Mouse (Mus musculus): ENCODE measurements at regions not wholly inside any gene's neighbourhood (a gene's known extent, or its start where the extent isn't known, plus 50 kb on each side); places are given as distances from the start of the nearest gene placed in this dataset.
A peak's percentile ranks its signal among the peaks of the same experiment; 100 is the strongest.

DNA sequence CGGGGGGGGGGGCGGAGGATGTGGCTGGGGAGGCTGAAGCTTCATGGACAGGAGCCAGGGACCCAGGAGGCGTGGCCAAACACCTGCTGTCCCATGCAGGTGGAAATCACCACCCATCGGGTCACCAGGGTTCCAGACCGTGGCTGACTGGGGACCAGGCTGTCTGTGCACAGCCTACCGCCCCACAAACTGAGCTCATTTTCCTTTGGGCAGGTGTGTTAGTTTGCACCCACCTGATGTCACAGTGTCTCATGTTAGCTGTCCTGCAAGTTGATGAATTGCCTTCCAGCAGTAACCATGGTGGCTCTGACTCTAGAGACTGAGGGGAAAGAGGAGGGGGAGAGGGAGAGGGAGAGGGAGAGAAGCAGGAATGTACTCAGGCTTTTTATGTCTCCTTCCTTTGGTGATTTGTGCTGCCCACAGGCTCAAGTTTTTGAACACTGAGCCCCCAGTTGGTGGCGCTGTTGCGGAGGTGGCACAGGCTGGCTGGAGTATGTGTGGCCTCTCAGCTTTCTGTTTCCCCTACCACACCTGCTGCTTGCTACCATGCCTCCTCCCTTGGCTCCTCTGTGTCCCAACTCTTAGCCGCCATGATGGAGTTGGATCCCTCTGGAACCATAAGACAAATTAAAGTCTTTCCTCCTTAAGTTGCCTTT is 107.8 kb upstream of the Man2a1 start:
- no peak for DNase-seq (ENCODE audit: extremely low spot score)

DNA sequence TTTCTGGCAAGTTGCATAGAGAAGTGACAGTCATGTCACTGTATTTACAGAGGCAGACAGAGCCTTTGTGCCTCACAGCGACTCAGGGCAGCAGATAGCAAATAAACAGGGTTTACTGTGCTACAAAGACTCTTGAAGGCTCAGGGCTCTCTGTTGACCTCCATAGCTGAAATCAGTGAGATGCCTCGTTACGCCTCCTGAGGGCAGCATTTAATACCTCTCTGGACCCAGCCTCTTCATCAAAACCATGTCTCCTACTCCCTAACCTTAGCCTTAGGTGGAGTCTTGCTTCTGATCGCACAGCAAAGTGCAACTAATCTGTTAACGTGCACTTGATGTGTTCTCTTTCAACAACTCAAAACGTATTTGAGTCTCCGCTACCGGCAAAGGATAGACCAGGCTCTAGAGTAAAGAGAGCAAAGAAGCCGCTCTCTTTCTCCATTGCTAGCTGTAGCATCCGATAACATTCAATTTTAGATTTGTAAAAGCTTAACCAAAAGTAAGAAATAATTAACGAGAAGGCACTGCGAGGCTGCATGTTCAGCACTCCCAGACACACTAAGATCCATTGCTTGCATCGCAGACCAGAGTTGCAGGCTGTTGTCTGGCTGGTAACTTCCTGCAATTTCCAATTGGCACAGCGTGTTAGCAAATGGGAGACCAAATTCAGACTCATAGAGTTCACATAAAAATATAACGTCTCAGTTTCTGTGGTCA is 101.1 kb upstream of the Man2a1 start:
- DNase-seq (ENCODE audit: extremely low spot score): peak; percentile 41

DNA sequence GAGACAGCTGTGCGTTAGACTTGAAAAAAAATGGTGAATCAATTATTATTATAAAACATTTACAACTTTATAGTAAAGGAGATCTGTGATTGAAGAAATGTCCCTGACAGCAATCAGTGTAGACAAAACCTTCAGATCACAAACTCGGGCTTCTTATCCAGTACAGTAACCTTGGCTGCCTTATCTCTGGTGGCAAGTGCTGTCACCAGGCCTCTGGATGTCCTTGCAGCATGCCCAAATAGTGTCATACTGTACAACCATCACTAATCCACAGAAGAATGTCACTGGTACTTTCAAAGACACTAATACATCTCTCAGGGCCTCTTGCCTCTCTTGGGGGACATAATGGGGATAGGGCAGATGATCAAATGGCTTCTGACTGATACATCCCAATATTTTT is 98.2 kb upstream of the Man2a1 start:
- DNase-seq (ENCODE audit: extremely low spot score): no peak

DNA sequence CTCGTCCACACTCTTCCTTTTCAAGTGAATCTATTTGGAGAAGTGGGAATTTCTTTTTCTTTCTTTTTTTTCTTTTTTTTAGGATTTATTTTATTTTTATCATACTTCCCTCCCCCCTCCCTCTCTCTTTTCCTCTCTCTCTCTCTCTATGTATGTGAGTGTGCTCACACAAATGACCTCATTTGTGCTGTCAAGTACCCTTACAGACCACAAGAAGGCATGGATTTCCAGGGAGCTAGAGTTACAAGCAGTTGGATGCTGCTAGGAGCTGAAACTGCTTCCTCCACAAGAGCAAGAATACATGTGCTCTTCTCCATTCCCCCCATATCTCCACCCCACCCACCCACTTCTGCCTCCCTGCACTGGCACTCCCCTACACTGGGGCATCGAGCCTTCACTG is 94.6 kb upstream of the Man2a1 start:
- no peak for DNase-seq (ENCODE audit: extremely low spot score)

DNA sequence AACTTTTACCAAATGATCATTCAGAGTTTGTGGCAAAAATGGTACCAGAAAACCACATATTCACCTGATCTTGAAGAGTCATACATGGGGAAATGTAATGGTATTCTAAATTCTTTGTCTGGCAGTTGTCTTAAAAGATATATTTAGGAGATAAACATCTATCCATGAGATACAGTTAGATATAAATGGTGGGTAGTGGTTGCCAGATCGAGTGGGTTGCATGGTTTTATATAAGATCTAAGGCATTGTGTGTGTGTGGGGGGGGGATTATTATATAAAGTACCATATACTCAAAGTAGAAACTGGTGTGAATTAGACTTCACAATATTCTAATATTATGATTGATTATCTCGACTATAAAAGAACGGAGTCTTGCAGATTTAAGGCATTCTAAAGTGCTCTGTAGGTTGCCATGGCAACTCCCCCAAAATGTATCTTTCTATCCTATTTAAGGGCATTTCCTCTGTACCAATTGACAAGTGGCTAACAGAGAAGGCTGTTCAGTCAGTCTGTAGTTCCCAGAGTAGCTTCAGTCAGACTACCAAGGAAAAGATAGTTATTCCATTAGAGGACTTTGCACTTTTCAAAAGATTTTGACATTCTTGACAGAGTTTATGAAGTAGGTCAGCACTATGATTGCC is 89.3 kb upstream of the Man2a1 start:
- no peak for DNase-seq (ENCODE audit: extremely low spot score)

DNA sequence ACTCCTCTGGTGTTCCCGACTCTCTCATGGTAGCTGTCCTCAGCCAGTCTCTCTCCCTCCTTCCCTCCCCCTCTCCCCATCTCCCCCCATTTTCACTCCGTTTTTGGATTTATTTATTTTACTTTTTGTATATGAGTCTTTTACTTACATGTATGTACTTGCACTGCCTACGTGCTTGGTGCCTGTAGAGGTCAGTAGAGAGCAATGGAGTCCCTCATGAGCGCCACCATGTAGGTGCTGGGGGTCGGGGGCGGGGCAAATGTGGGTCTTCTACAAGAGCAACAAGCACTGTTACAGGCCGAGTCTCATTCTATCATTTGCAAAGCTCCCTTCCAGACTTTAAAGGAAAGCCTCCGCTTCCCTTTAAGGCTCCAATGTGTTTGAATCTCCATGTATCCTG is 78.3 kb upstream of the Man2a1 start:
- no peak for DNase-seq (ENCODE audit: extremely low spot score)

DNA sequence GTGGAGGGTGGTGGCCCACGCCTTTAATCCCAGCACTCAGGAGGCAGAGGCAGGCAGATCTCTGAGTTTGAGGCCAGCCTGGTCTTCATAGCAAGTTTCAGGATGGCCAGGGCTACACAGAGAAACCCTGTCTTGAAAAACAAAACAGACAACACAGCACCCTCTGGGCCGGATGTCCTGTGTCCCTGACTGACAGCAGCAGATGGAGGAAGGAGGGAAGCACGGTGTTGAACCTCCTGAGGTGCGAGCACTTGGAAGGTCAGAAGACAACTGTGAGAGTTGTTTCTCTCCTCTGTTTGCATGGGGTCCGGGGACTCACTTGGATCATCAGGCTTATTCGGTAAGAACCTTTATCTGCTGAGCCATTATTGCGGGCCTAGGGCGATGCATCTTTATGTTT is 76.6 kb upstream of the Man2a1 start:
- no peak for DNase-seq (ENCODE audit: extremely low spot score)

DNA sequence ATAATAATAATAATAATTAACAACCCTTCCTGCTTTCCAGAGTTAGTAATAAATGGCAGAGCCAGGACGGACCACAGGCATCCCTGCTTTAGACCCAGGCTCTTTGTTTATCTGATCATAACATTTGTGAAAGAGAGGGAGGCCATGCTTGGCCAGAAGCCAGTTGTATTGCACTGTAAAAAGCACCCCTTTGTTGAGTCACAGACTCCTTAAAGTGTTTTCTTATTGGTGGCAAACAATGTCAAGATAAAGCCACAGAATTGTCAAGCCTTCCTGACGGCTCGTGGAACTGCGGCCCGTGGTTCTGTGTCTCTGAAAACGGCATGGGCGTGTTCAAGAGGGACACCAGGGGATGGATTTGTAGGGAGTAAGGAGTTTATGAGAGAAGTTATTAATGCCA is 72.7 kb upstream of the Man2a1 start:
- no peak for DNase-seq (ENCODE audit: extremely low spot score)

DNA sequence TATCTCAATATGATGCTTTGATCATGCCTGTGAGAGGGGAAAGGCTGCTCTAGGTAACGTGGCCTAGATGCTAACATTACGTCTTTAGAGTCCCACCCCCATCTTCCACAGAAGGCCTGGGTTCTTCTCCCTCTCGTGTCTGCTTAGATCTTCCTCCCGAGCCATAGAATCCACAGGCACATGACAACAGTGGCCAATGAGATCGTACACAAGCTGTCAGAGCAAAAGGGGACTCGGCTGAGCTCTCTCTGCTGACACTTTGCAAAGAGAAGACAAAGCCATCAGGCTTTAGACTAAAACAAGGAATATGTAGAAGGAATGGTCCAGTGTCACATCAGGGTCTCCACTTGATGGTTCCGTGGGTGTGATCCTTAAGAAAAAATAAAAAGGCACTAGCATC is 72.1 kb upstream of the Man2a1 start:
- no peak for DNase-seq (ENCODE audit: extremely low spot score)

DNA sequence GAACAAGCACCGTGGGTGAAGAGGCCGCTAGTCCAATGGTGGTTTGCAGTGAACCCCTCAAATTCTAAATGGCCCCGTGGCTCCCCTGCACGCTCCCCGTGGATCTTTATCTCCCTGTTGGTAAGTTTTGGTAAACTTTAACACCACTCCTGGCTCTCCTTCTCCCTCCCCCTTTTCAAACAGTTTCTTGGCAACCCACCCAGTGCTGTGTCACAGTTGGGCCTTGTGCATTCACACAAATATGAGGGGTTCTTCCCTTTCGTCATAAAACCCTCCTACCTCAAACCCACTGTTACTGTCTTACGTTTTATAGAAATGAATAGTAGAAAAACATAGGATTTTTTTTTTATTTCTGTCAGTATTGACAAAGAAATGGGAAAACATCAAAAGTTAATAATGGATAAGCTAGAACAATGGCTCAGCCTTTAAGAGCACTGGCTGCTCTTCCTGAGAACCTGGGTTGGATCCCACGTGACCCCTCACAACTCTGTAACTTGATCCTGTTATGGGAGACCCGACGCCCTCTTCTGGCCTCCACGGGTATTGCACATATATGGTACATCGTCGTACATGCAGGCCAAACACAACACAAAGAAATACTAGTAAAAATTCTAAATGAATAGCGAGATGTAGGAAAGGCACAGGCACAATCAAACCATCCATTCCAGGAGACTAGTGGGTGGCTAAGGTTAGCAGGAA is 71.1 kb upstream of the Man2a1 start:
- no peak for DNase-seq (ENCODE audit: extremely low spot score)

DNA sequence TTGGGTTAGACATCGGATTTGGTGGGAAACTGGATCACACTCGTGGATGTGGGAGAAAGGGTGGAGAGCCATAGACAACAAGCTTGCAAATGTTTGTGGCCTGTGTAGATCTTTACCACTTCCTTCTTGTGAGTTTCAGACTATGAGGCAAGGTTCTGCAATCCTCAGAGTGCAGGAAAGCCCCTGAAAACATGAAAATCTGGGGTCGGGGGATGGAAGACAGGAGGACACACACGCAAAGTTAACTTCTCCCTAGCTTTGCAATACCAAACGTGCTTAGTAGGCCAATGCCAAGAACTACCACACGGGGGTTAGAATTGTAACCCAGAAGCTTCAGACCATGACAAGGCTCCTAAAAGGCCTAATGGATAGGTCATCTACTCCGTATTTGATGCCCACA is 69.4 kb upstream of the Man2a1 start:
- DNase-seq (ENCODE audit: extremely low spot score): no peak

DNA sequence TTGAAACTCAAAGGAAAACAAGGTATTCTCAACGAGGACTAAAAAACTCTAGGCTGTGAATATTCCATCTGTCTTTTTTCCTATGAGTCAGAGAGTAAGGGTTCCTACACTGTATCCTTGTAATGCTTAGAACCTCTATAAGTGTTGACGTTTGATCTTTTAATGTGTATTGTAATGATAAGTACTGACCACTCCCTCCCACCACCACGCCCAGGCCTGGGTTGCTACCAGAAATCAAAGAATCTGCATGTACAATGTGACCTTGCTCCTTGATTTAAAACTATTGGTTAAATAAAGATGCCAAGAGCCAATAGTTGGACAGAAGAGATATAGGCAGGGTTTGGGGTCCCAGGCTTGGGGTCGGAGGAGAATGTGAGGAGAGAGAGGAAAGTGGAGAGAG is 66.2 kb upstream of the Man2a1 start:
- DNase-seq (ENCODE audit: extremely low spot score): no peak

DNA sequence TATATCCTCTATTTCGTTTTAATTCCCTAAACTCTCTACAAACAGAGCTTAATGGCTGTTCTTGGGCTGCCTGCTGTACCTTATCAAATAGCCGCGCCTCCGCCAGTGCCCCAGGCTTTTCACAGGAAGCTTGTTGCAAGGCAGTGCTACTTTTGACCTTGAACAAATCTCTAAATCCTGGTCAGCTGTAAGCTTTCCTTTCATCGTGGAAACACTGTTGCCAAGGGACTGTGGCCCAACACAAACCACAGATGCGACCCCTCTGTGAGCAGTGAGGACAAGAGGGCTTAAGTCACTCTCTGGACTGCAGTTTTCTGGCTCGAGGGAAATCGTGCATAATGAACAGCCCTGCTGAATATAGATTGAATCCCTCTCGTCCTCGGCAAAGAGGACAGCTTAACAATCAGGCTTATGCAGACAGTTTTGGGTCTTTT is 62.0 kb upstream of the Man2a1 start:
- no peak for DNase-seq (ENCODE audit: extremely low spot score)

DNA sequence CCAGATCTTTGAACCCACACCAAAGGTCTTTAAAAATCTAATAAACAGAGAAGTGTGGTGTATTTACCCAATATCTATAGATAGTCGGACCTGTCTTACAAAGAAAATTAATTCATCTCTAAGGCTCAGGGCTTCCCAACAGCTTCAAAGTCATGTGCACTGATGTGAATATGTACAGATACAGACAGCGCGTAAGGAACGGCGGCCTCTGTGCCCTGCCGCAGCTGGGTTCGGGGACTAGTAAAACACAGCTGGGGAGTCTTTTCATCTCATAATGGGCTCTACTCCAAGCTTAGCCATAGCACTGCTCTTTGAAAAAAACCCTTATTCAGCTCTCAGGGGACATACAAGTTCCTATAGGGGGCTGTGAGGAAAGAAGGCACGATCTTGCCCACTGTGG is 60.1 kb upstream of the Man2a1 start:
- DNase-seq (ENCODE audit: extremely low spot score): no peak

DNA sequence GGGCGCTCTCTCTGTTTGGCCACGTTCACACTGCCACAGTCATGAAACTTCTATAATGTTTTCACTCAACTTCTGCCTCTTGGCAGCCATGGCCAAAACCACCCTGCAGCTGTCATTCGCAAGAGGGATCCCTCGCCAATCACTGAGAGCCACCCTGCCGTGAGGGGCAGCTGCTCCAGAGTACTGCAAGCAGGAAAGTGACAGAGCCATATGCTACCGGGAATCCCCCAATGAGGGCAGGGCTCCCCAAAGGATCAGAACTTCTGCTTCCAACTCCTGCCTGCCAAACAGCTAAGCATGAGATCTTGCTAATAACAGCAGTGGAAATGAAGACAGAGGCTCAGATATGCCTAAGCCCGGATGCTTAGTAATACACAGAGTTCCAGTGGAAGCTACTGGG is 52.0 kb upstream of the Man2a1 start:
- DNase-seq (ENCODE audit: extremely low spot score): no peak

DNA sequence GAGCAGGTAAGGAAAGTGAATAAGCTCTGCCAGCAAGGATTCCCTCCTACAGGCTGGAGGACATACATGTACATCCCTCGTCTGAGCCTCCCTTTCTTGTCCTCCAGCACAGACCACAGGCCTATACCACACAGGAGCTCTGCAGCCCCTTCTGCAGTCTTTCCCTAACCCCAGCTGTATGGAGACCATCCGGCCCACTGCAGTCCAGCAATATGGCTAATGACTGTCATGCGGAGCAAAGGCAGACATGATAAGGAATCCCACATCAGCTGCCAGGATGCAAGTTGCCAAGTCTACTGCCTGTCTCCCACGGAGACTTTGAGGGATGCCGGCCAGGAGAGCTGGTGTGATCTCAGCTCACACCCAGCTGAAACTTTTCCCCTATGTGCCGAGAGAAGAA is 50.5 kb upstream of the Man2a1 start:
- DNase-seq (ENCODE audit: extremely low spot score): no peak

All from embryo, embryonic 9.5 days (tissue).